ENCODE assay signal across 9 mouse cellular contexts in genomic region chr2:30659836-30660612, GRCm38 (mm10).
DNase-seq lines count a peak whose midpoint lies in the region; ATAC-seq and TF ChIP-seq lines count a peak whose summit lies in the region.
"Had no signal": no experiment of that assay in that cellular context is flagged by ENCODE, and none has a peak within 500 bp of the region (broad histone marks: within the 10 kb centered on the region; RNA-seq: fewer than 3 reads in every experiment).

No protein-coding gene starts in this region.

- 62% methylated on average over 11 of the region's 11 CpGs for WGBS in kidney, adult 2 months
- WGBS in forebrain, embryonic 11.5 days, result 34% methylated on average over 11 of the region's 11 CpGs
- WGBS in intestine, embryonic 14.5 days, result 34% methylated on average over 11 of the region's 11 CpGs

- H3K9me3 ChIP-seq in forebrain, embryonic 11.5 days (ENCODE audit: control insufficient read depth, low read length), result no peaks in the 10 kb centered on the region
- no peaks in the 10 kb centered on the region for H3K9me3 ChIP-seq in intestine, embryonic 14.5 days (ENCODE audit: control insufficient read depth, low read length)
- H3K9me3 ChIP-seq: G1E had no signal

- DNase-seq in kidney, adult 2 months, result no peak
- DNase-seq in kidney, adult 18-20 months, result no peak
- no peak for DNase-seq in forebrain, embryonic 11.5 days (ENCODE audit: low spot score)
- DNase-seq in intestine, embryonic 14.5 days (ENCODE audit: low spot score), result no peak
- peak; percentile 30 for DNase-seq in naive thymus-derived CD4-positive, alpha-beta T cell, adult 2 months (ENCODE audit: low read depth)
- DNase-seq in testis, postnatal 14 days (ENCODE audit: low spot score), result no peak
- DNase-seq in right cerebral cortex, postnatal 14 days, result no peak
- DNase-seq in lung, postnatal 14 days, result no peak

- H3K27ac ChIP-seq in kidney, adult 2 months (ENCODE audit: insufficient read depth, low read depth, low read length), result peak overlapping the region; percentile 40; the same call in 1 of the 2 replicates
- H3K27ac ChIP-seq in forebrain, embryonic 11.5 days (ENCODE audit: low read depth, low read length), result peak overlapping the region; percentile 97
- H3K27ac ChIP-seq in intestine, embryonic 14.5 days (ENCODE audit: low read depth), result peak overlapping the region; percentile 100

- no peaks in the 10 kb centered on the region for H3K36me3 ChIP-seq in kidney, adult 2 months (ENCODE audit: control insufficient read depth, insufficient read depth, low read length)
- no peaks in the 10 kb centered on the region for H3K36me3 ChIP-seq in forebrain, embryonic 11.5 days (ENCODE audit: control insufficient read depth, insufficient read depth, low read length)
- no peaks in the 10 kb centered on the region for H3K36me3 ChIP-seq in intestine, embryonic 14.5 days (ENCODE audit: control insufficient read depth, insufficient read depth, low read length)
- H3K36me3 ChIP-seq: G1E had no signal

- H3K27me3 ChIP-seq in kidney, adult 2 months (replicated peaks; ENCODE audit: control insufficient read depth, insufficient read depth, low read length), result no peaks in the 10 kb centered on the region
- no peaks in the 10 kb centered on the region for H3K27me3 ChIP-seq in forebrain, embryonic 11.5 days (ENCODE audit: control insufficient read depth, insufficient read depth, low read length)
- no peaks in the 10 kb centered on the region for H3K27me3 ChIP-seq in intestine, embryonic 14.5 days (replicated peaks; ENCODE audit: control insufficient read depth, insufficient read depth, low read length)

- TF ChIP-seq CTCF in kidney, adult 2 months (conservative IDR thresholded peaks at IDR 0.05; ENCODE audit: insufficient read depth, insufficient read length, low read depth, low read length), result no peak

- no peak for ATAC-seq in forebrain, embryonic 11.5 days (replicated peaks; ENCODE audit: low FRiP score)
- ATAC-seq in intestine, embryonic 14.5 days (replicated peaks; ENCODE audit: low FRiP score, low TSS enrichment, low read depth), result no peak

- TF ChIP-seq POLR2A in kidney, adult 2 months (IDR thresholded peaks at IDR 0.05; ENCODE audit: low read depth, low read length), result no peak

- no peak overlapping the region for H3K4me2 ChIP-seq in forebrain, embryonic 11.5 days (ENCODE audit: low read depth, low read length, severe bottlenecking)
- peak overlapping the region; percentile 22; the same call in 1 of the 2 replicates for H3K4me2 ChIP-seq in intestine, embryonic 14.5 days (ENCODE audit: low read length)

- no peak overlapping the region for H3K4me3 ChIP-seq in kidney, adult 2 months (ENCODE audit: insufficient read depth, low read depth, low read length)
- H3K4me3 ChIP-seq in forebrain, embryonic 11.5 days (ENCODE audit: low read depth, low read length), result no peak overlapping the region
- no peak overlapping the region for H3K4me3 ChIP-seq in intestine, embryonic 14.5 days (ENCODE audit: low read depth, low read length)

- H3K4me1 ChIP-seq in kidney, adult 2 months (ENCODE audit: control insufficient read depth, insufficient read depth, low read length), result peaks cover 33% of the 10 kb centered on the region
- H3K4me1 ChIP-seq in forebrain, embryonic 11.5 days (replicated peaks; ENCODE audit: control insufficient read depth, insufficient read depth, low read length), result peaks cover 48% of the 10 kb centered on the region
- H3K4me1 ChIP-seq in intestine, embryonic 14.5 days (replicated peaks; ENCODE audit: control insufficient read depth, insufficient read depth, low read length), result peaks cover 50% of the 10 kb centered on the region

- peak overlapping the region; percentile 55 for H3K9ac ChIP-seq in forebrain, embryonic 11.5 days (ENCODE audit: low read length)
- H3K9ac ChIP-seq in intestine, embryonic 14.5 days (ENCODE audit: low read length), result peak overlapping the region; percentile 57

Comparison
In these comparisons a context has a peak if more than half of its experiments do, and no peak if none do; other contexts are left out.
1. H3K27ac ChIP-seq: peak in every context shown above with its lines; median percentile 100 in intestine, embryonic 14.5 days; 97 in forebrain, embryonic 11.5 days; 40 in kidney, adult 2 months.